Mouse (Mus musculus): ENCODE measurements around the gene Itpkb. TPM values are rescaled to one million over a fixed set of nuclear protein-coding genes. Genes with fewer than 3 reads are reported as not detected.

Gene Itpkb
- total and polyA plus RNA-seq, 3 experiments: 3.4 to 9.2 TPM; not detected in 1

DNA sequence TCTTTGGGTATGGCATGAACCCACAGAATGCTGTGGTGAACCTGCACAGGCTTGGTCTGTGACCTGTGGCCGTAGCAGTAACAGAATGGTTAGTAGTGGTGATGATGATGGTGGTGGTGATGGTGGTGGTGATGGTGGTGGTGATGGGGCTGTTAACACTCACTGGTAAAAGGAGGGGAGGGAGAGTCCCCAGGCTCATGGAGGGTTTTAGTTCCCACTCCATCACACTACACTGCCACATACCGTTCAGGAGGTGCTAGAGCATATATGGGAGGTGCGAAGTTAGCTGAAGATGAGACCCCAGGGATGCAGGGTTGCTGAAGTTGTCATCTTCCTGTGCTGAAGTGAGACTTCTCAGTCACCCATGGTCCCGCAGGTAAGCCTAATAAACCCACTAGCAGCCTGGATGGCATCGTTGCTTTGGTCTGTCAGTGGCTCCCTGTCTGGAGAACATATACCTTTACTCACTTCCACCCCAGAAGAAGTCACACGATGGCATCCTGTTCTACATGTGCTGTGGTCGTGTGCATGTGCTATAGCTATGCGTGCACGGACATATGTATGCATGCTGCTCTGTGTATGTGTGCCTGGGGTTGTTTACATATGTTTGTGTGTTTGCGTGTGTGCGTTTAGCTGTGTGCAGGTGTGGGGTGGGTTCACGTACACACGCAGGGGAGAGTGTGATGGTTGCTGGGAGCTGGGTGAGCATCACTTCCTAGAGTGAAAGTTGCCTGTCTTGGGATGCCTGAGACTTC, 24.9 kb downstream of the Itpkb start:
- no peaks in the 10 kb centered on the region for H3K27me3 ChIP-seq (ENCODE audit: control insufficient read depth in 1 of 2, insufficient read depth in 2 of 2, low read length in 2 of 2)
- TF ChIP-seq RCOR1 (IDR thresholded peaks at IDR 0.05; ENCODE audit: low read depth, low read length) (no peak), USF1 (IDR thresholded peaks at IDR 0.05; ENCODE audit: low read depth, low read length) (no peak)
- no peak for DNase-seq (ENCODE audit: low read depth, low spot score)
- no peak overlapping the region for H3K27ac ChIP-seq (ENCODE audit: control insufficient read depth, low read depth, low read length)
- no peaks in the 10 kb centered on the region for H3K79me2 ChIP-seq (ENCODE audit: control insufficient read depth, insufficient read depth, low read length, poor library complexity)
- no peaks in the 10 kb centered on the region for H3K9me3 ChIP-seq (replicated peaks; ENCODE audit: insufficient read depth, low read length)
- H3K4me3 ChIP-seq (ENCODE audit: control insufficient read depth in 1 of 2, insufficient read depth in 1 of 2, low read depth in 2 of 2, low read length in 2 of 2): no peak overlapping the region
- no peaks in the 10 kb centered on the region for H3K4me1 ChIP-seq (ENCODE audit: control insufficient read depth in 1 of 2, insufficient read depth in 2 of 2, low read length in 2 of 2)
- H3K36me3 ChIP-seq (ENCODE audit: control insufficient read depth in 1 of 2, insufficient read depth in 2 of 2, low read length in 2 of 2): no peaks in the 10 kb centered on the region
- H3K9ac ChIP-seq (ENCODE audit: control insufficient read depth, low read depth, low read length, poor library complexity, severe bottlenecking): no peak overlapping the region

DNA sequence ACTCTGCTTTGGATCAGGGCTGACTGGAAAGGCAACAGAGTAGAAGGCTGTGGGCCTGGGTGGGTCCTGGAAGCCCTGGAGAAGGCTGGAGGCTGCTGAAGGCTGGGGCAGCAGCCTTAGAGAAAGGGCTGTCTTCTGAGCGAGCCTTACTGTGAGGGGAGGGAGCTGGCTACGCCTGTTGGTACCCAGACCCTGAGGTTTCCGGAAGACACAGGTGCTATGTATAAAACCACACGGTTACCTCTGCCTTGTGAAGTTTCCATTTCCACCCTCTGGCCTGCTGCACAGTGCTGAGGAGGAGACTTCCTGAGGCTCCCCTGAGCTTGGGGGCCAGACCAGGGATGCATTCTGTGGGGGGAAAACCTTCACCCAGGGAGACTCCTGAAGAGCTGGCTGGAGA, 25.9 kb downstream of the Itpkb start:
- TF ChIP-seq CHD1 (IDR thresholded peaks at IDR 0.05; ENCODE audit: low read depth, low read length): no peak
- TF ChIP-seq KAT2A (conservative IDR thresholded peaks at IDR 0.05; ENCODE audit: low read depth, low read length): no peak
- no peak for TF ChIP-seq MEF2A (IDR thresholded peaks at IDR 0.05; ENCODE audit: extremely low read depth, insufficient replicate concordance, low read depth, low read length, poor library complexity, severe bottlenecking)
- TF ChIP-seq POLR2A (IDR thresholded peaks at IDR 0.05; ENCODE audit: control insufficient read depth in 1 of 2, insufficient read depth in 1 of 2, low read depth in 1 of 2, low read length in 2 of 2, poor library complexity in 1 of 2): no peak
- TF ChIP-seq GABPA (IDR thresholded peaks at IDR 0.05; ENCODE audit: low read depth, low read length): no peak
- TF ChIP-seq MYC (IDR thresholded peaks at IDR 0.05; ENCODE audit: low read depth, low read length): no peak
- no peak for TF ChIP-seq MAZ (IDR thresholded peaks at IDR 0.05; ENCODE audit: low read depth, low read length)
- no peak for TF ChIP-seq ELF1 (IDR thresholded peaks at IDR 0.05; ENCODE audit: low read depth, low read length)
- no peak for TF ChIP-seq UBTF (IDR thresholded peaks at IDR 0.05; ENCODE audit: borderline replicate concordance, insufficient read depth, low read depth, low read length)
- no peak for TF ChIP-seq NELFE (IDR thresholded peaks at IDR 0.05; ENCODE audit: low read depth, low read length)
- TF ChIP-seq USF1 (IDR thresholded peaks at IDR 0.05; ENCODE audit: low read depth, low read length): no peak
- no peak for TF ChIP-seq E2F4 (IDR thresholded peaks at IDR 0.05; ENCODE audit: borderline replicate concordance, low read depth, low read length)
- no peak for TF ChIP-seq ZC3H11A (IDR thresholded peaks at IDR 0.05; ENCODE audit: low read depth, low read length)
- TF ChIP-seq JUND (IDR thresholded peaks at IDR 0.05; ENCODE audit: low read depth, low read length): no peak
- no peak for TF ChIP-seq SIN3A (IDR thresholded peaks at IDR 0.05; ENCODE audit: low read length)
- no peak for TF ChIP-seq POLR2AphosphoS5 (IDR thresholded peaks at IDR 0.05; ENCODE audit: borderline replicate concordance, low read depth, low read length)
- DNase-seq (ENCODE audit: low read depth, low spot score): no peak
- no peak overlapping the region for H3K27ac ChIP-seq (ENCODE audit: control insufficient read depth, low read depth, low read length)

More for the DNA sequence above, 25.9 kb downstream of the Itpkb start:
- Histone ChIP-seq H3K79me2 (ENCODE audit: control insufficient read depth, insufficient read depth, low read length, poor library complexity) (no peaks in the 10 kb centered on the region), H3K4me1 (ENCODE audit: control insufficient read depth in 1 of 2, insufficient read depth in 2 of 2, low read length in 2 of 2) (no peaks in the 10 kb centered on the region), H3K36me3 (ENCODE audit: control insufficient read depth in 1 of 2, insufficient read depth in 2 of 2, low read length in 2 of 2) (no peaks in the 10 kb centered on the region), H3K27me3 (ENCODE audit: control insufficient read depth in 1 of 2, insufficient read depth in 2 of 2, low read length in 2 of 2) (no peaks in the 10 kb centered on the region), H3K4me3 (ENCODE audit: control insufficient read depth in 1 of 2, insufficient read depth in 1 of 2, low read depth in 2 of 2, low read length in 2 of 2) (no peak overlapping the region), H3K9me3 (replicated peaks; ENCODE audit: insufficient read depth, low read length) (no peaks in the 10 kb centered on the region), H3K9ac (ENCODE audit: control insufficient read depth, low read depth, low read length, poor library complexity, severe bottlenecking) (no peak overlapping the region)

Measured in MEL (cell line).